Mouse (Mus musculus) intestine, embryonic 15.5 days (tissue): ENCODE data around the gene Dst. TPM values are rescaled to one million over a fixed set of nuclear protein-coding genes. Genes with fewer than 3 reads are reported as not detected.

ENCODE experiments used
- ATAC-seq: fragments of 200-750 bp; cut with Nextera tagmentation; 2 replicates; pipeline ENCODE4 v1.8.0; 2017; ENCODE audit warnings: moderate TSS enrichment, moderate library complexity
- H3K27ac ChIP-seq: fragments of 300-500 bp; sonication (generic); 2 replicates; pipeline ENCODE4 v1.5.1; 2015; ENCODE audit warnings: mild to moderate bottlenecking, inconsistent platforms
- H3K27me3 ChIP-seq: fragments of 300-500 bp; sonication (generic); replicated peaks from 2 replicates; pipeline ENCODE4 v1.6.1; 2015; ENCODE audit warnings: inconsistent platforms
- H3K36me3 ChIP-seq: fragments of 300-500 bp; sonication (generic); 2 replicates; pipeline ENCODE4 v1.6.1; 2015; ENCODE audit warnings: inconsistent platforms
- H3K4me1 ChIP-seq: fragments of 300-500 bp; sonication (generic); replicated peaks from 2 replicates; pipeline ENCODE4 v1.6.1; 2015; ENCODE audit warnings: inconsistent platforms
- H3K4me2 ChIP-seq: fragments of 300-500 bp; sonication (generic); replicated peaks from 2 replicates; pipeline ENCODE4 v1.6.1; 2015; ENCODE audit warnings: mild to moderate bottlenecking, inconsistent platforms
- H3K4me3 ChIP-seq: fragments of 300-500 bp; sonication (generic); replicated peaks from 2 replicates; pipeline ENCODE4 v1.5.1; 2015; ENCODE audit warnings: inconsistent platforms
- H3K9ac ChIP-seq: fragments of 300-500 bp; sonication (generic); 2 replicates; pipeline ENCODE4 v1.6.1; 2015; ENCODE audit warnings: inconsistent platforms
- H3K9me3 ChIP-seq: fragments of 300-500 bp; sonication (generic); 2 replicates; pipeline ENCODE4 v1.6.1; 2016; ENCODE audit warnings: inconsistent platforms
- WGBS: fragments of 180-500 bp; shearing (Covaris S2); methylation state at CpG from one replicate; pipeline ENCODE4 v1.1.7; 2015; 5-methylcytosine and 5-hydroxymethylcytosine counted together
- polyA plus RNA-seq: library from polyadenylated mRNA; unstranded; fragments of >200 nt; fragmentation: Nextera tagmentation; extraction: Ambion mirVana; gene quantifications from 2 replicates; pipeline ENCODE4 v1.2.1, GENCODE M21; 2015

Dst gene
- polyA plus RNA-seq, 1 experiment from 2014 or later, result 19.2 TPM

GRCm38 (mm10) chr1:33964643-33965042, 56.6 kb downstream of the Dst start:
- Histone ChIP-seq H3K4me3 (no peak overlapping the region), H3K9me3 (no peaks in the 10 kb centered on the region), H3K27ac (no peak overlapping the region), H3K4me2 (no peak overlapping the region), H3K27me3 (no peaks in the 10 kb centered on the region), H3K36me3 (no peaks in the 10 kb centered on the region), H3K4me1 (no peaks in the 10 kb centered on the region), H3K9ac (no peak overlapping the region)
- peak; percentile 55; the same call in 1 of the 2 replicates for ATAC-seq
- WGBS, result 26% methylated on average over 5 of the region's 5 CpGs

GRCm38 (mm10) chr1:33965824-33966223, 57.8 kb downstream of the Dst start:
- 80% methylated on average over 4 of the region's 4 CpGs for WGBS
- H3K4me2 ChIP-seq, result no peak overlapping the region
- ATAC-seq, result no peak
- H3K27ac ChIP-seq, result no peak overlapping the region
- H3K4me1 ChIP-seq, result no peaks in the 10 kb centered on the region
- no peaks in the 10 kb centered on the region for H3K27me3 ChIP-seq
- no peak overlapping the region for H3K9ac ChIP-seq
- no peak overlapping the region for H3K4me3 ChIP-seq
- no peaks in the 10 kb centered on the region for H3K9me3 ChIP-seq
- H3K36me3 ChIP-seq, result no peaks in the 10 kb centered on the region

GRCm38 (mm10) chr1:33966328-33966727, 58.3 kb downstream of the Dst start:
- Histone ChIP-seq H3K4me1 (no peaks in the 10 kb centered on the region), H3K36me3 (no peaks in the 10 kb centered on the region), H3K4me3 (no peak overlapping the region), H3K27me3 (no peaks in the 10 kb centered on the region), H3K27ac (no peak overlapping the region), H3K9ac (no peak overlapping the region), H3K9me3 (no peaks in the 10 kb centered on the region), H3K4me2 (no peak overlapping the region)
- no peak for ATAC-seq
- WGBS, result 27% methylated on average over 6 of the region's 6 CpGs

- Histone ChIP-seq H3K4me2 (no peak overlapping the region), H3K9me3 (no peaks in the 10 kb centered on the region), H3K27ac (no peak overlapping the region), H3K36me3 (no peaks in the 10 kb centered on the region), H3K27me3 (no peaks in the 10 kb centered on the region), H3K9ac (no peak overlapping the region), H3K4me1 (no peaks in the 10 kb centered on the region), H3K4me3 (no peak overlapping the region)
- WGBS, result 93% methylated on average over 4 of the region's 4 CpGs
- ATAC-seq, result no peak
Measured at GRCm38 (mm10) chr1:33967206-33967605, 59.2 kb downstream of the Dst start.

GRCm38 (mm10) chr1:33969910-33970309, 61.9 kb downstream of the Dst start:
- ATAC-seq, result no peak
- Histone ChIP-seq H3K4me2 (no peak overlapping the region), H3K4me1 (no peaks in the 10 kb centered on the region), H3K9me3 (no peaks in the 10 kb centered on the region), H3K9ac (no peak overlapping the region), H3K27me3 (no peaks in the 10 kb centered on the region), H3K36me3 (no peaks in the 10 kb centered on the region), H3K27ac (no peak overlapping the region), H3K4me3 (no peak overlapping the region)
- 39% methylated on average over 2 of the region's 2 CpGs for WGBS

GRCm38 (mm10) chr1:33974401-33974800, 66.4 kb downstream of the Dst start:
- no peak for ATAC-seq
- H3K27me3 ChIP-seq, result no peaks in the 10 kb centered on the region
- H3K9me3 ChIP-seq, result no peaks in the 10 kb centered on the region
- no peak overlapping the region for H3K27ac ChIP-seq
- H3K4me2 ChIP-seq, result no peak overlapping the region
- no peak overlapping the region for H3K4me3 ChIP-seq
- no peaks in the 10 kb centered on the region for H3K36me3 ChIP-seq
- no peak overlapping the region for H3K9ac ChIP-seq
- 82% methylated on average over 11 of the region's 11 CpGs for WGBS
- no peaks in the 10 kb centered on the region for H3K4me1 ChIP-seq

GRCm38 (mm10) chr1:33975333-33975732, 67.3 kb downstream of the Dst start:
- no peaks in the 10 kb centered on the region for H3K27me3 ChIP-seq
- no peak overlapping the region for H3K27ac ChIP-seq
- H3K4me1 ChIP-seq, result no peaks in the 10 kb centered on the region
- H3K4me3 ChIP-seq, result no peak overlapping the region
- no peaks in the 10 kb centered on the region for H3K36me3 ChIP-seq
- WGBS, result 68% methylated on average over 4 of the region's 4 CpGs
- no peaks in the 10 kb centered on the region for H3K9me3 ChIP-seq
- no peak for ATAC-seq
- no peak overlapping the region for H3K9ac ChIP-seq
- no peak overlapping the region for H3K4me2 ChIP-seq

- WGBS, result 87% methylated on average over 6 of the region's 6 CpGs
- Histone ChIP-seq H3K4me1 (no peaks in the 10 kb centered on the region), H3K9me3 (no peaks in the 10 kb centered on the region), H3K4me3 (no peak overlapping the region), H3K36me3 (no peaks in the 10 kb centered on the region), H3K27me3 (no peaks in the 10 kb centered on the region), H3K27ac (no peak overlapping the region), H3K4me2 (no peak overlapping the region), H3K9ac (no peak overlapping the region)
- no peak for ATAC-seq
Measured at GRCm38 (mm10) chr1:33977832-33978231, 69.8 kb downstream of the Dst start.

- no peaks in the 10 kb centered on the region for H3K36me3 ChIP-seq
- 90% methylated on average over 12 of the region's 12 CpGs for WGBS
- H3K9ac ChIP-seq, result no peak overlapping the region
- no peak overlapping the region for H3K4me3 ChIP-seq
- no peaks in the 10 kb centered on the region for H3K4me1 ChIP-seq
- no peaks in the 10 kb centered on the region for H3K27me3 ChIP-seq
- ATAC-seq, result no peak
- no peak overlapping the region for H3K4me2 ChIP-seq
- H3K27ac ChIP-seq, result no peak overlapping the region
- H3K9me3 ChIP-seq, result no peaks in the 10 kb centered on the region
Measured at GRCm38 (mm10) chr1:33980420-33980819, 72.4 kb downstream of the Dst start.

GRCm38 (mm10) chr1:33989643-33990042, 81.6 kb downstream of the Dst start:
- no peak overlapping the region for H3K4me3 ChIP-seq
- no peaks in the 10 kb centered on the region for H3K4me1 ChIP-seq
- H3K27me3 ChIP-seq, result no peaks in the 10 kb centered on the region
- no peak overlapping the region for H3K9ac ChIP-seq
- 80% methylated on average over 13 of the region's 13 CpGs for WGBS
- no peaks in the 10 kb centered on the region for H3K9me3 ChIP-seq
- H3K4me2 ChIP-seq, result no peak overlapping the region
- no peak overlapping the region for H3K27ac ChIP-seq
- ATAC-seq, result no peak
- no peaks in the 10 kb centered on the region for H3K36me3 ChIP-seq

- no peaks in the 10 kb centered on the region for H3K4me1 ChIP-seq
- 85% methylated on average over 6 of the region's 6 CpGs for WGBS
- no peaks in the 10 kb centered on the region for H3K9me3 ChIP-seq
- no peak overlapping the region for H3K4me3 ChIP-seq
- no peaks in the 10 kb centered on the region for H3K27me3 ChIP-seq
- no peak overlapping the region for H3K4me2 ChIP-seq
- H3K27ac ChIP-seq, result no peak overlapping the region
- H3K9ac ChIP-seq, result no peak overlapping the region
- no peak for ATAC-seq
- no peaks in the 10 kb centered on the region for H3K36me3 ChIP-seq
Measured at GRCm38 (mm10) chr1:33991067-33991466, 83.0 kb downstream of the Dst start.

GRCm38 (mm10) chr1:33992810-33993209, 84.8 kb downstream of the Dst start:
- H3K9me3 ChIP-seq, result no peaks in the 10 kb centered on the region
- 82% methylated on average over 11 of the region's 11 CpGs for WGBS
- no peak overlapping the region for H3K4me3 ChIP-seq
- no peaks in the 10 kb centered on the region for H3K27me3 ChIP-seq
- no peak overlapping the region for H3K27ac ChIP-seq
- no peak for ATAC-seq
- H3K9ac ChIP-seq, result no peak overlapping the region
- H3K4me1 ChIP-seq, result no peaks in the 10 kb centered on the region
- H3K4me2 ChIP-seq, result no peak overlapping the region
- no peaks in the 10 kb centered on the region for H3K36me3 ChIP-seq

GRCm38 (mm10) chr1:33994201-33994600, 86.2 kb downstream of the Dst start:
- Histone ChIP-seq H3K27ac (no peak overlapping the region), H3K36me3 (no peaks in the 10 kb centered on the region), H3K4me1 (no peaks in the 10 kb centered on the region), H3K4me3 (no peak overlapping the region), H3K9ac (no peak overlapping the region), H3K9me3 (no peaks in the 10 kb centered on the region), H3K4me2 (no peak overlapping the region), H3K27me3 (no peaks in the 10 kb centered on the region)
- WGBS, result 52% methylated on average over 9 of the region's 9 CpGs
- no peak for ATAC-seq

- ATAC-seq, result no peak
- no peak overlapping the region for H3K9ac ChIP-seq
- 89% methylated on average over 6 of the region's 6 CpGs for WGBS
Measured at GRCm38 (mm10) chr1:33995386-33995785, 87.4 kb downstream of the Dst start.

More at GRCm38 (mm10) chr1:33995386-33995785, 87.4 kb downstream of the Dst start:
- Histone ChIP-seq H3K9me3 (no peaks in the 10 kb centered on the region), H3K27ac (no peak overlapping the region), H3K4me1 (no peaks in the 10 kb centered on the region), H3K27me3 (no peaks in the 10 kb centered on the region), H3K4me2 (no peak overlapping the region), H3K36me3 (no peaks in the 10 kb centered on the region), H3K4me3 (no peak overlapping the region)
